Mouse (Mus musculus) cerebellum, adult 2 months (tissue): ENCODE measurements around the gene Serpinb5. TPM values are rescaled to one million over a fixed set of nuclear protein-coding genes. Genes with fewer than 3 reads are reported as not detected.
A peak's percentile ranks its signal among the peaks of the same experiment; 100 is the strongest.

ENCODE experiments used
- DNase-seq, 2 experiments: peaks; one replicate each; pipeline ENCODE4 v3.0.0; 2021
- H3K27ac ChIP-seq: fragments of 200-500 bp; 2 replicates; pipeline ENCODE4 v1.5.1; 2012; ENCODE audit warnings: low read length, control low read depth, inconsistent platforms; ENCODE audit not compliant: insufficient read depth
- H3K27me3 ChIP-seq: fragments of 200-500 bp; 2 replicates; pipeline ENCODE4 v1.6.1; 2012; ENCODE audit warnings: inconsistent platforms, mild to moderate bottlenecking, low read length, moderate library complexity; ENCODE audit not compliant: control insufficient read depth, insufficient read depth
- H3K4me1 ChIP-seq: fragments of 200-500 bp; 2 replicates; pipeline ENCODE4 v1.6.1; 2011; ENCODE audit warnings: low read length; ENCODE audit not compliant: control insufficient read depth, insufficient read depth
- H3K4me3 ChIP-seq: fragments of 200-500 bp; replicated peaks from 2 replicates; pipeline ENCODE3; 2011; ENCODE audit warnings: mild to moderate bottlenecking, low read depth, low read length, control low read depth; ENCODE audit not compliant: insufficient read depth
- CTCF ChIP-seq: fragments of 200-500 bp; IDR thresholded peaks from 2 replicates; pipeline ENCODE4 v1.5.1; 2011; ENCODE audit warnings: low read depth, mild to moderate bottlenecking, control low read depth, low read length, moderate library complexity, borderline replicate concordance; ENCODE audit not compliant: insufficient read depth
- POLR2A ChIP-seq: fragments of 200-500 bp; IDR thresholded peaks from 2 replicates; pipeline ENCODE4 v1.6.1; 2011; ENCODE audit warnings: low read length, control low read depth, borderline replicate concordance; ENCODE audit not compliant: insufficient read depth
- WGBS: fragments of 180-500 bp; shearing (Covaris S2); methylation state at CpG from one replicate; pipeline ENCODE4 v1.1.7; 2018; 5-methylcytosine and 5-hydroxymethylcytosine counted together
- polyA plus RNA-seq: library from polyadenylated mRNA; depleted of rRNA; stranded (reverse); fragments of >200 nt; gene quantifications from 2 replicates; pipeline ENCODE4 v1.2.3, GENCODE M21; 2012; rRNA removed

Serpinb5 gene
- 0.13 and 0.20 TPM in 2 replicates for polyA plus RNA-seq

DNA sequence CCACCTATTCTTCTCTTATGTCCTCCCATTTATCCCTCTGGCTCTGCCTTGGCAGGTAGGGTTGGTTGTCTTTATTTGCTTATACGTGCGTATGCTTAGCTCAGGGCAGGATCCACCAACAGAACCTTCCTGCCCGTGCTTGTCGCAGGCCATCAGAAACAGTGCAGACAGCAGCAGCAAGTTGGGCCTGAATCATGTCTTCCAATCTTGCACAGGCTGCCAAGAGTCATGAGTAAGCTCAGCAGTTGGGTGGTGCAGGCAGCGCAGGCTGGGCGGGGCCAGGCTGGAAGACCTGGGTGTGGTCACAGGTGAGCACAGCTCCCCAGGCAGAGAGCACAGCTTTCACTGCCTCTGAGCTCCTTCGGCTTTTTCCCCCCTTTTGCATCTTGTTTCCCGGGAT lies at the start of gene Serpinb5:
Gene Serpinb5 (plus strand): TSS at position 327 of the 400 bp plus-strand sequence.
- Histone ChIP-seq H3K4me3 (no peak within 1 kb of the TSS), H3K27me3 (no peaks in the 10 kb centered on the region), H3K27ac (no peak within 1 kb of the TSS), H3K4me1 (no peaks in the 10 kb centered on the region)
- TF ChIP-seq CTCF (no peak), POLR2A (no peak)
- no peak for DNase-seq
- WGBS, result 68% methylated on average over 8 of the region's 8 CpGs

DNA sequence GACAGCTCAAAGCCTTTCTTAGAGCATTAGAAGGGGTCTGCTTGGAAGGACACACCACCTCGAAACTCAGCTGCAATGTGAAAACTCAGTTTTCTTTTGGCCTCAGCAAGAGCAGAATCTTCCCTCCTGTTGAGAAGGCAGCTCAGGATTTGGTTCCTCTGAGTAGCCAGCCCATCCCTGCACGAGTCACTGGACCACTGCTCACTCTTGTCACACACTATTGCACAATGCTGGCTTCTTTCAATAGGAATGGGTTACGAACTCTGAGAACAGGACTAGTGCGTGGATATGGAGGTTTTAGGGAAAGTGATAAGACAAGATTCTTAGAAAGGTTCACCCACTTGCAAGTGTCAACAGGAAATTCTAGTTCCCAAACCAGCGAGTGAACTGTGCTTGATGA lies 46.1 kb upstream of the Serpinb5 start:
- Histone ChIP-seq H3K27me3 (no peaks in the 10 kb centered on the region), H3K4me3 (no peak overlapping the region), H3K4me1 (no peaks in the 10 kb centered on the region), H3K27ac (no peak overlapping the region)
- 63% methylated on average over 5 of the region's 5 CpGs for WGBS
- TF ChIP-seq POLR2A, result no peak
- no peak for TF ChIP-seq CTCF
- no peak for DNase-seq

DNA sequence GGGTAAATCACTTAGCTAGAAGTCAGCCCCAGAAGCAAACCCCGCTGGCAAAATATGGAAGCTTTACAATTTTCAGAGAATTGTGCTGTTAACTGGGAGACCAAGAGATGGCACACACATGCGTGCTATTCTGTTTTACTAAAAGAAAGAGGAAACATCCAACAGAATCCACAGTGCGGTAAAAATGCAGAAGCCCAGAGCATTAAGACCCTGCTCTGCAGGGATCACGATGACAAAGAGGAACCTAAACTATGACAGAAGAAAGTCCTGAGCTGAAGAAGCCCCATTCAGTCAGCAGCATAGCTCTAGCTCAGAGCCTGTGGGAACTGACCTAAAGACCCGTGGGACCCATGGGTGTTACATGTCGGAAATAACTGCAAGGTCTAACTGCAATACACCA lies 45.7 kb upstream of the Serpinb5 start:
- WGBS, result 83% methylated on average over 6 of the region's 6 CpGs
- Histone ChIP-seq H3K27me3 (no peaks in the 10 kb centered on the region), H3K4me3 (no peak overlapping the region), H3K4me1 (no peaks in the 10 kb centered on the region), H3K27ac (no peak overlapping the region)
- no peak for DNase-seq
- TF ChIP-seq CTCF (no peak), POLR2A (no peak)

DNA sequence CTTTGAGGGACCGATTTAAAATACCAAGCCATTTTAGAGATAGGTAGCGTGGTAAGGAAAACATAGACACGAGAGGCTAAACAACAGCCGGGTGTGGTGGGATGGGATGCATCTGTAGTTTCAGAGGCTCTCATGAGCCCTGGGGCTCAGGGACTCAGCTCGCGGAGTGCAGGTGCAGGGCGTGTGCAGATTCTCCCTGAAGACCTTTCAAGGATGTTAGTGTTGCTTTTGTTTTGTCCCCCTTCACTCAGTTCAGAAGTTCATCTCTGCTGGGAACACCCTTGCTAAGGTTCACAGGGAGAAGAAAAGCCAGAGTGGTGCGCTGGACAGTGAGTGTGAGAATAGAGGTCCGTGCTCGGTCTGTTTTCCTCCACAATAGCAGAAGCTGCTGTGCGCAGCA lies 44.2 kb upstream of the Serpinb5 start:
- WGBS, result 85% methylated on average over 11 of the region's 11 CpGs
- DNase-seq, result no peak
- Histone ChIP-seq H3K4me3 (no peak overlapping the region), H3K27me3 (no peaks in the 10 kb centered on the region), H3K4me1 (no peaks in the 10 kb centered on the region), H3K27ac (no peak overlapping the region)
- TF ChIP-seq CTCF, result no peak
- no peak for TF ChIP-seq POLR2A

DNA sequence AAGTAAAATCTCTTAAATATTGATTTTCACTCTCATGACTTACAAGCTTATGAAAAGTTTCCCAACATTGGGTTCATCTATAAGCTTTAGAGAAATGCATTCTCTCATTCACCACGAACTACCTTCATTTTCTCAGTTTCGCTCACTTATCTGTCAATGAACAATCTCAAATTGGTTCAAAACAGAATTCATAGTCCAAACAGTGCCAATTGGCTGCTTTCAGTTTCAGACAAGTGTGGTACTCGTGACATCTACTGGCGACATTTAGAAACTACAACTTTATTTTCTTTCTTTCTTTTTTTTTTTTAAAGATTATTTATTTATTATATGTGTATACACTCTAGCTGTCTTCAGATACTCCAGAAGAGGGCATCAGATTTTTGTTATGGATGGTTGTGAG lies 42.6 kb upstream of the Serpinb5 start:
- Histone ChIP-seq H3K27ac (no peak overlapping the region), H3K27me3 (no peaks in the 10 kb centered on the region), H3K4me1 (no peaks in the 10 kb centered on the region), H3K4me3 (no peak overlapping the region)
- TF ChIP-seq CTCF (peak; percentile 8; the same call in 1 of the 2 replicates), POLR2A (no peak)
- DNase-seq, result peak in 1 of 2 experiments; percentile 7
- 5% methylated on average over 4 of the region's 4 CpGs for WGBS

DNA sequence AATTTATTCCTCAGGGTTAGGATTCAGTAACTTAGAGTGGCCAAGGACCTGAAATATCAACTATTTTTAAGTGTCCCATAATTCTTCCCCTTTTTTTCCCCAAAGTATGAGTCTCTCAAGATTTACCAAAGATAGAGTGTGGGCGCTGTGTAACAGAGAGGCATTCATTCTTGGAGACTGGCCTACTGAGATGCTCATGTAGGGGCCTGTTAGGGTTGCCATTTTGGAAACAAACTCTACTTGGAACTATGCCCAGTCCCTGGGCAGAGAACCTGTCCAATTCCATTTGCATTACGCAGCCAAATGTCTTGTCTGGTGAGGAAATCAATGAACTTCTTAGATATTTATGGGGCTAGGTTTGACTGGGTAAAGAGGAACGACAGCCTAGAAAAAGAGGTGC lies 38.7 kb upstream of the Serpinb5 start:
- DNase-seq, result peak in 1 of 2 experiments; percentile 32
- H3K27ac ChIP-seq, result no peak overlapping the region
- H3K4me3 ChIP-seq, result no peak overlapping the region
- WGBS, result 10% methylated on average over 3 of the region's 3 CpGs
- no peaks in the 10 kb centered on the region for H3K27me3 ChIP-seq
- TF ChIP-seq POLR2A (no peak), CTCF (no peak)
- no peaks in the 10 kb centered on the region for H3K4me1 ChIP-seq

- TF ChIP-seq CTCF (no peak), POLR2A (no peak)
- Histone ChIP-seq H3K27ac (no peak overlapping the region), H3K4me3 (no peak overlapping the region), H3K4me1 (no peaks in the 10 kb centered on the region), H3K27me3 (no peaks in the 10 kb centered on the region)
- no peak for DNase-seq
- WGBS, result 69% methylated on average over 4 of the region's 4 CpGs
Observed at GRCm38 (mm10) chr1:106828784-106829183, 32.2 kb upstream of the Serpinb5 start.

DNA sequence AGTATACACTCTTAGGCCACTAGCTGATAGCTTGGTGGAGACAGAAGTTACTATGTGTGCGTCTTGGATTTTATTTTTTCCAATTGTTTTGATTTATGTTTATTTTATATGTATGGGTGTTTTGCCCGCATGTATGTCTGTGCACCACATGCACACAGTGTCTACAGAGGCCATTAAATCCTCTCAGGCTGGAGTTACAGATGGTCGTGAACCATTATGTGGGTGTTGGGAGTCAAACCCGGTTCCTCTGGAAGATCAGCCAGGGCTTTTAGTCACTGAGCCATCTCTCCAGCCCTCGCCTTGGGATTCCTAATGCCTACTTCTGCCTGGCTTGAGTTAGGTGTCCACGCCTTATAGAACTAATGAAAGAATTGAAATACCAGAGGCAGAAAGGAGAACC lies 4.6 kb downstream of the Serpinb5 start:
- H3K4me3 ChIP-seq, result no peak overlapping the region
- 83% methylated on average over 6 of the region's 6 CpGs for WGBS
- no peaks in the 10 kb centered on the region for H3K27me3 ChIP-seq
- no peak overlapping the region for H3K27ac ChIP-seq
- H3K4me1 ChIP-seq, result no peaks in the 10 kb centered on the region
- TF ChIP-seq POLR2A, result no peak
- no peak for TF ChIP-seq CTCF
- DNase-seq, result no peak
